Mouse (Mus musculus): ENCODE results near the gene Cfap97d2.
"Not testable (repeated sequence)": the region's sequence is repeated elsewhere in the genome, so short reads cannot be mapped to it uniquely, and the experiment has no call there.

Gene Cfap97d2

DNA sequence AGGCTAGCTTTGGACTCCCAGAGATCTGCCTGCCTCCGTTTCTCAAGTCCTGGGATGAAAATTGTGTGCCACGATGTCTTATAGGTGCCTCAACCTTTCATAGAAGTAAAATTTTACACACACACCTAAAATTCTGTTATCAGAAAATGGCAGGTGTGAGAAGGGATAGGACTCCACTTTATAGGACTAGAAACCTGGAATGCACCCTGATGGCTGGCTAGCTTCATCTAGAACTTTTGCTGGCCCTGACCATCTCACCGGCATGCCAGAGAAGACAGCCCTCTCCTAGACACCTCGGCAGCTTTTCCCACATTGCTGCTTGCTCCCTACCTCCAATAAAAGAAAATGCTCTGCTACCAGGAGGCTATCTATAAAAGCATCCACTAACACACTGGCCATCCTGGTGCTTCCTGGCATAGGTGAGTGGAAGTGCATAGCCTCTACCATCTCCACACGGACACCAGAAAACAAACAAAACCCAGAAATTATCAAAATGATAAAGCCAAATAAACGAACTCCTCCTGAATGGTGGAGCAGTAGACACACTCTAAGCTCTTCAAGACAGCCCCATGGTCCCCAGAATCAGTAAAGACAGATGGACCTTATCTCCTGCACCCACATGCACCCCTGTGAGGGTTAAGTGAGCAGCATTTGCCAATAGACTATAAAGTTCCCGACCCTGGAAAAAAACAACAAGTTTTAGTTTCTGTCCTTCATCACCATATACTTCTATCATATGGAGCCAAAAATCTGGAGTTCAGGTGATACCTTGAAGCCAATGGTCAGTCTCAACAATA, 35.3 kb downstream of the Cfap97d2 start:
- DNase-seq (ENCODE audit: low spot score in 2 of 2) = no peak

DNA sequence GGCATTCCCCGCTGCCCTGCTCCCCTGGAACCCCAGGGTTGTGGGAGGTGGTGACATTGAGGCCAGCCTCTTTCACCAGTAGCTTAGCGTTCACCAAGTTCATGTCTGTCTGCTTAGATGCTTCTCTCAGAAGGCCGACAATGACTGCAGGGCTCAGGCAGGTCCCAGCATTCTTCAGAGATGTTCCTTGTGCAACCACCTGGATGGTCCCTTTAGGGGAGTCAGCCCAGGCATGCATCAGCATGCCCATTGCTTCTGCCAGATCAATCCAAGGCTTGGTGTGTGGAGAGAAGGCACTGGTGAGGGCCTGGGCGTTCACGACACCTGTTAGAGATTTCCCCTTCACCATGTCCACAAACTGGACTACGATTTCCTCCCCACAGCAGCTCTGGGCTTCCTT, 40.5 kb downstream of the Cfap97d2 start:
- not testable (repeated sequence) for DNase-seq (ENCODE audit: low spot score in 2 of 2)

DNA sequence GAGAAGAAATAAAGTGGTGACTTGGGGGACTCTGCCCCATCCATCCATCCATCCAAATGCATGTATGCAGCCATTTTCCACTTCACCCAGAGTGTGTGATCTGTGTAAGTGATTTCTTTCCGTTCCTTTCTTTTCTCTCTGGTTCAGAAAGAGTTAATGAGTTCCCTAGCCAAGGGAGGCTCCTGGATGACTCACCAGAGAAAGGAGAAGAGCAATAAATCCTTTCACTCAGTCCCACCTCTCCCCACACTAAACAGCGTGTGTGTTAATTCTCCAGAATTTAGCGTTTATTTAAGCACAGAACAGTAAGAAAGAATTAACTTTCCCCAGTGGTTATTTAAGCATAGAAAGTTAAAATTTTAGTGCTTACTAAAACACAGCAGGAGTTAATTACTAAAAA, 41.9 kb downstream of the Cfap97d2 start:
- DNase-seq (ENCODE audit: low spot score in 2 of 2) = no peak

DNA sequence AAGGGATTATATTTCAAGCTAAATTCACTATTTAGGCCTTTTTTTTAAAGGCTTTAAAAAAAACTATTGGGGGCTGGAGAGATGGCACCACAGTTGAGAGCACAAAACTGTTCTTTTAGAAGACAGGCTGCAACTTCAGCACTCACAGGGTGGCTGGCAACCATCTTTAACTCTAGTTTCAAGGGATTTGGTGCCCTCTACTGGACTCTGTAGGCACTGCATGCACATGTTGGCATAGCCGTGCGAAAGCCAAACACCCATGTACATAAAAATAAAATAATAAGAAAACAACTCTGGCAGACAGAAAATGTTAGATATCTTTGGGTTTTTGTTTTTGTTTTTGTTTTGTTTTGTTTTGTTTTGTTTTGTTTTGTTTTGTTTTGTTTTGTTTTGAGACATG, 48.0 kb downstream of the Cfap97d2 start:
- peak; percentile 62 to 63 for DNase-seq (ENCODE audit: low spot score in 2 of 2)

DNA sequence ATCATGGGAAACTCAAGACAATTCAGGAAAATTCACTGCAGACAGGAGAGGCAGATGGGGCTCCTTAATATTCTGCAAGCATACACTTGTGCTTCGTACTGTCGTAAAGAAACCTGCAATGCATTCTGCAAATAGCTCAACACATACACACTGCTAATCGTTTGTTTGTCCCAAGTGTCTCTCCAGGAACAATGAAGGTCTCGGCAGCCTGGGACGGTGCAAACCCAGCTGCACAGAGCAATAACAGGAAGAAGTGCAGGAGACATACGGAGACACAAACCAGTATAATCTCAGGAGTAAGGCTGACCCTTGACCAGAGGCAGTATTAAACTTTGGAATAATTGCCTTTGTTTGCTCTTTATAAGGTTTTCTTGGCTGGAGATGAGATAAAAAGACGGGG, 50.8 kb downstream of the Cfap97d2 start:
- no peak for DNase-seq (ENCODE audit: low spot score in 2 of 2)

DNA sequence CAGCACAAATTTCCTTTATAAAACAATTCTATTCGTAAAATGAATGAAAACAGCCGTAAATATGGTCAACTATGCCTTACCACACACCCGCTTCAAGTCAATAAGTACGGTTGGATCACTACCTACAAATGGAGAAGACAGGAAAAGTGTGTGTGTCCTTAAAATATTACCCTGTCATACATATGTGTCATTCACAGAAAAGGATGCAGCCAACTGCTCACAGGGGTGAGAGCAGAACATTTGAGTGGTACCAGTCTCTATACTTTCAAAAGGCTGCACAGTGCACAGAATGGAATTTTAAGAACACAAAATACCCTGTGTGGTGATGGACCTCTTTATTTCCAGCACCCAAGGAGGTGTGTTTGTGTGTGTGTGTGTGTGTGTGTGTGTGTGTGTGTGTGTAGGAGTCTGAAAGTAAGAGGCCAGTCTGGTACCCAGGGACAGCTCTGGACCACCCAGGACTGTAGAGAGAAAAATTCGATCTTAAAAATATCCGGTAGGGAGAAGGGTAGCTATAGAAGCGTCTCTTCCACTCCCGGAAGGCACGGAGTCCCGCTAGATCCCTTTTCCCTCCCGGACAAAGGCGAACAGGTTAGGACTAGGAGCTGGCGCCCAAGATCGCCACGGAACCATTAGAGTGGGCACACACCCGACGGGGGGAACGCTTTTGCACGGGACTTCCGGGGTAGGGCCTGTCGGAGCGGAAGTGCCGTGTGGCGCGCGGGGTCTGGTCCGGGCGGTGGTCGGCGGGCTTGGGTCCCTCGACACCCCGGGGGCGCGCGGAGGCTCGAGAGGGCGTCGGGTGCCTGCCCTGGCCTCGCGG, 51.5 kb downstream of the Cfap97d2 start, which contains the start of gene Cdc16:
Gene Cdc16 (plus strand): TSS at position 695 of the 823 bp plus-strand sequence.
- peak; percentile 83 to 89 for DNase-seq (ENCODE audit: low spot score in 2 of 2)

DNA sequence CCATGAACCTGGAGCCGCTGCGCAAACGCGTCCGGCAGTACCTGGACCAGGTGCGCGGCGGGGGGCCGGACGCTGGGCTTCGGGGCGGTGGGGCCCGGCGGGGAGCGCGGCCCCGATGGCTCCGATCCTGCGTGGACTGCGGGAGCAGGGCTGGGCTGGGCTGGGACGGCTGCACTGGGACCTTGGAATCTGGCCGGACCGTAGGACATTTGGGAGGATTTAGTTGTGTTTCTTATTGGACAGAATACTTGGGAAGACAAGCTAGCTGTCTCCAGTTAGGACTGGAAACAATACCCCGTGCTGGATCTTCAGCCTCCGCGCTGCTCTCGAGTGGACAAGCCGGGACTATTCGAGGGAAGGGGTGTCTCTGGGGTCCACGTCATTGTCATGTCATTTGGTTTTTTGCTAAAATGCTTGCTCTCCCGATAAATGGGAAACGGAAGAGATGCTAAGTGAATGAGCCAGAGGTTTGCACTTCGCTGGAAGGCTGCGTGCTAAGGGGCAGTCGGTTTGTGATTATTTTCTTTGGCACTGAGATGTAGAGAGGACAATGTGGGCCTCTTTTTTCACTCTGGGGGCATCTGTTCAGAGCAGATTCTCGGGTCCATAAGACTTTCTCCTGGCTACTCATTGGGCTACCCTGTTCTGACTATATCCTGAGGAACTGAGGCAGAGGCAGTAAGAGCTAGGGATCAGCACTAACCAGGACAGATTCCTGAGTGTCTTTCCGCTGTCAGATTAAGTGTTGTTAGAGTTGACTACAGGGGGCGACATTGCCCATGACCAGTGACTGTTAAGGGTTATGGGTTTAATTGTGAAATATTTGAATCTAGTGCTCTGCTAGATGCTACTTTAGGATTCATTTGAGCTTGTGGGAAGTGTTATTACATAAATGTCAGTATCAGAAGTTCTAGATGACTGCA, 52.4 kb downstream of the Cfap97d2 start:
- no peak for DNase-seq (ENCODE audit: low spot score in 2 of 2)

DNA sequence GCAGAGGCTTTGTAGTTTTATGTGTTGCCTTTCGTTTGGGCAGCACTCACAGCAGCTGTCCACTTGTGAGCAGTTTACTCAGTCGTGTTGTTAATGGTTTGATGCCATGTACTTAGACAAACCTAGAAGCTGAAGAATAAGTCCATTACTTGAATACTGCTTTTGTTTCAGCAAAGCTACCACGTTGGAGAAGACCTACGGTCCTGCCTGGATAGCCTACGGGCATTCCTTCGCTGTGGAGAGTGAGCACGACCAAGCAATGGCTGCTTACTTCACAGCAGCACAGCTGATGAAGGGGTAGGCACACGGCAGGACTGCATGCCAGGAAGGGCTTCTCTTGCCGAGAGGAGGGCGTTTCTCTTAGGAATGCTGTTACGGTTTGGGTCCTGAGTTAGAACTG, 63.5 kb downstream of the Cfap97d2 start:
- DNase-seq (ENCODE audit: low spot score in 2 of 2) = no peak

DNA sequence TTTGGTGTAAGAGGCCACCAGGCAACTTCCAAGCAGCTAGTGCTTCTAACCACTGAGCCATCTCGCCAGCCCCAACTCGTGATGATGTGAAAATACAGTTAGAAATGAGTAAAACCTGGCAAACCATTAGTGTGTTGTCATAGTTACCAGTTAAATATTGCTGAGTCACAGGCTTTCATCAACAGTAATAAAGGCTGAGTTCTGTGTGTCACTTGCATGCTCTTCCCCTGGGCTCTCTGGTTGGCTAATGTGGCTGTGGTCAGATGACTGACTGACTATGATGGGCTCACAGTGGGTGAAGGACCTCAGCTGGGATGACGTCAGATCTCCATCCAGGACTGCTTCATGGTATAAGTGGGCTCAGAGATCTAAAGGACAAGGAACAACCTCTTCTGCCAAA, 74.8 kb downstream of the Cfap97d2 start:
- no peak for DNase-seq (ENCODE audit: low spot score in 2 of 2)

DNA sequence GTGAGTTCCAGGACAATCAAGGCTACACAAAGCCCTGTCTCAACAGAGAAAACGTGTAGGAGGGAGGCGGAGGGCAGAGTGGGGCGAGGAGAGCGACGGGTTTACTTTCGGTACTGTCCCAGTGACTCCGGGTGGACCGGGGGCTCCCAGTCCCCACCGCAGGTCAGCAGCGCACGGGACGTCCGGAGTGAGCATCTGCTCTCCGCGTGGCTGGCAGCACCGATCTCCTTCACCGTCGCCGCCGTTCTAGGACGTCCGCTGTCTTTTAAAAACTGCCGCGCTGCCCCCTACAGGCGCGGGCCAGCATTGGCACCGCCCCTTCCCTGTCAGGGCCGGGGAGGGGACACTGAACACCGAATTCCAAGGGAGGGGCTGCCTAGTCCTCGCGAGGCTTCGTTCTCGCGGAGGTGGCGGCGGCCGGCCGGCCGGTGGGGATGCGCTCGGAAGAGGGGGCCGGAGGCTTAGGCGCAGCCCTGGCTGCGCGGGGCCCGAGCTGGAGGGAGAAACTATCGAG, 79.6 kb downstream of the Cfap97d2 start, which contains the start of gene Upf3a:
Gene Upf3a (plus strand): TSS at position 366 of the 514 bp plus-strand sequence.
- DNase-seq (ENCODE audit: low spot score in 2 of 2) = peak; percentile 68 to 73

DNA sequence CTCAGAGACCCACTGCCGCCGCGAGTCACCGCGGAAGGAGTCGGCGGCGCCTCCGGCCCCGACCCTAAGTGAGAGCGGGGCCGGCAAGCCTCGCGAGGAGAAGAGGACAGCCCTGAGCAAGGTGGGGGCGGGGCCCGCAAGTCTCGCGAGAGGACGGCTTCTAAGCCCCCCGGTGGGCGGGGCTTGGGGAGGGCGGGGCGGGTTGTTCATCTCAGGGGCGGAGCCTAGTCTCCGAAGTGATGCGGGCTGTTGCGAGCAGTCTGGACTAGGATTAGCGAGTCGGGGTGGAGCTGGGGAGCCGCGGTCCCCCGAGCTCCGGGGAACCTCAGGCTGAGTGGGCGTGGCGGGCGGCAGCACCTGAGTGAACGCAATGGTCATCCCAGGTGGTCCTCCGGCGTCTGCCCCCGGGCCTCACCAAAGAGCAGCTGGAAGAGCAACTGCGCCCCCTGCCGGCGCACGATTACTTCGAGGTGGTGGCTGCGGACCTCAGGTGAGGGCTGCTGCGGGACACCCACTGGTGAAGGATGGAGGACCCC, 80.1 kb downstream of the Cfap97d2 start:
- DNase-seq (ENCODE audit: low spot score in 2 of 2) = peak; percentile 91 to 93

DNA sequence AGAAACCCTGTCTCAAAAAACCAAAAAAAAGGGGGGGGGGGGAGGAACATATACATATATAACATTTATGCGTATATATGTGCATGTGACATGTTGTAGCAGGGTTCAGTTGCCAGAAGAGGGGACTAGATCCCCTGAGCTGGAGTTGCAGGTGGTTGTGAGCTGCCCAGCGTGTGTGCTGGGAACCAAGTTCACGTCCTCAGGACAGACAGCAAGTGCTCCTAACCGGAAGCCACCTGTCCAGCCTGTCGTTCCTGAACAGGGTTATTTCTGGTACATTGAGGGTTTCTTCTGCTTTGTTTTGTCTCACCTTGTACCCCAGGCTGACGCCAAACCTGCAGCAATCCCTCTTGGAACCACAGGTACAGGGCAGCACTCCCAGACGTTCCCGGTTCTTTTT, 83.9 kb downstream of the Cfap97d2 start:
- DNase-seq (ENCODE audit: low spot score in 2 of 2) = no peak

All from frontal cortex, postnatal 25 days (tissue).